Mouse (Mus musculus) left cerebral cortex, adult 18-20 months (tissue): ENCODE results near the gene Slc9a1. TPM values are rescaled to one million over a fixed set of nuclear protein-coding genes. Genes with fewer than 3 reads are reported as not detected.

ENCODE experiments used
- DNase-seq, 2 experiments: peaks; one replicate each; pipeline ENCODE4 v3.0.0; 2021 to 2022; ENCODE audit warnings: low spot score in 2 of 2, mixed read lengths in 1 of 2
- total RNA-seq, 2 experiments: library from RNA; stranded (reverse); gene quantifications; 2 replicates each; pipeline ENCODE4 v1.2.3; 2021

Gene Slc9a1
- total RNA-seq, 2 experiments from 2014 or later, result 46.3 to 47.9 TPM

DNA sequence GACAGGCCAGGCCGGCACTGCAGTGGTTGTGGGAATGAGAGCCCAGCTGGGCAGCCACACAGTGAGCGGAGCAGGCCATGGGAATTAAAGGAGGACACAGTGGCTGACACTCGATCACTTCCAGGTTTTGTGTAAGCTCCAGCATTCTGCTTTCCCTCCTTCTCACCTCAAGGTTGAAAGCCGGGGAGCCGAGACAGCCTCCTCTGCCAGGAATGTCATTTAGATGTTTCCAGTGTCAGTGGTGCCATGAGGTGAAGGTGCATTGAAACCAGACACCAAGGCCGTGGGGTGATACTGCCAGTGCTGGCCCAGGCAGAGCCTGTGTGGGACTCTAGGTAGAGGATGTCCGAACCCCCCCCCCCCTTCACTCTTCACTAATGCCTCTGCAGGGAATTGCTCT lies 30.6 kb downstream of the Slc9a1 start:
- no peak for DNase-seq

DNA sequence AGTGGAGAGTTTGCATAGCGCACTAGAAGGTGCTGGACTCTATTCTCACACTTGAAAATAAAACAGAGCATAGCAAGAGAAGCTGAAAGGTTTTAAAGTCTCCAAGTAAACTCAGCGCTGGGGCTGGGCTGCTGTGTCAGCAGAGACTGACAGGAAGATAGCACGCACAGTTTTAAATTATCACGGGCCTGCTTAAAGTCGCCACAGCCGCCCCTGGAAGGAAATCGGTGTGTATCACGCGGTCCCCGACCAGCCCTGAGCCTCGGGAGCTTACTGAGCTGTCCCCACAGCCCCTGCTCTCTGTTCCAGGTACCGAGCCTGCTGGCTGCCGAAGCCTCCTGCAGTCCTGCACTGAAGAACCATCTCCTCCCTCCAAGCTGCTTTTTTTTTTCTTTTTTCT lies 32.5 kb downstream of the Slc9a1 start:
- DNase-seq, result no peak

DNA sequence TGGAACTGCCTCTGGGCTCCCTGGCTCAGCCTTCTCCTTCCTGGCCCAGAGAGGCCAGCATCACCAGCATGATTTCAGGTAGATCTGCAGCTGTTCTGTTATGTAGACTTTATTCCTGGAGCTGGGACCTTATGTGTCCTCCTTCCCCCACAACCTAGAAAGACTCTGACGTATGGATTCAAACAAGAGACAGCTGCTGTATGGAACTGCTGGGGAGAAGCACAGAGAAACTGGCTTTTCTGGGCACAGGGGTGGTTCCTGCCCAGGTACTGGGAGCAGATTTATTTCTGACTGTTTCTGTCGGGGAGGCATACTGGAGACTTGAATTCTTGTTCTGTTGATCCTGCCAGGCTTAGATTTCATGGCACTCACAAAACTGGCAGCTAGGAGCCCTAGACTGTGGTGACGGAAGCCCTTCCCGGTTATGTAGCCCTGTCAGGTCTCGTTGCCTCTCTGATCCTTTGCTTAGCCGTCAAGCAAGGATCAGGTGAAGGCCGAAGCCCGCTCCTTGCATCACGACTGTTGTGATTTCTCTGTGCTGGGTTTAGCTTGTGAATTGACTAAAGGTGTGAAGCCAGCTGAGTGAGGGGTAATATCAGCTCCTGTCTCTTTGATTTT lies 34.2 kb downstream of the Slc9a1 start:
- DNase-seq, result no peak

DNA sequence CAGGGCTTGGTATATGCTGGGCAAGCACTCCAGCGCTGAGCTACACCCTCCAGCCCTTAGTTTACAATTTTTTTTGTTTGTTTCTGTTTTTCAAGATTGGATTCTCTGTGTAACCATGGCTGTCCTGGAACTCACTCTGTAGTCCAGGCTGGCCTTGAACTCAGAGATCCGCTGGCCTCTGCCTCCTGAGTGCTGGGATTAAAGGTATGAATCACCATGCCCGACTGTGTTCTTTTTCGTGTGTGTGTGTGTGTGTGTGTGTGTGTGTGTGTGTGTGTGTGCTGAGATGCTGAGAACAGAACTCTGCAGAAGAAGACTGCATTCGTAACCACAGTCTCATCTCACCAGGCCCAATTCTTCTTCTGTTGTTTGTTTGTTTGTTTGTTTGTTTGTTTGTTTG lies 34.8 kb downstream of the Slc9a1 start:
- DNase-seq, result no peak

DNA sequence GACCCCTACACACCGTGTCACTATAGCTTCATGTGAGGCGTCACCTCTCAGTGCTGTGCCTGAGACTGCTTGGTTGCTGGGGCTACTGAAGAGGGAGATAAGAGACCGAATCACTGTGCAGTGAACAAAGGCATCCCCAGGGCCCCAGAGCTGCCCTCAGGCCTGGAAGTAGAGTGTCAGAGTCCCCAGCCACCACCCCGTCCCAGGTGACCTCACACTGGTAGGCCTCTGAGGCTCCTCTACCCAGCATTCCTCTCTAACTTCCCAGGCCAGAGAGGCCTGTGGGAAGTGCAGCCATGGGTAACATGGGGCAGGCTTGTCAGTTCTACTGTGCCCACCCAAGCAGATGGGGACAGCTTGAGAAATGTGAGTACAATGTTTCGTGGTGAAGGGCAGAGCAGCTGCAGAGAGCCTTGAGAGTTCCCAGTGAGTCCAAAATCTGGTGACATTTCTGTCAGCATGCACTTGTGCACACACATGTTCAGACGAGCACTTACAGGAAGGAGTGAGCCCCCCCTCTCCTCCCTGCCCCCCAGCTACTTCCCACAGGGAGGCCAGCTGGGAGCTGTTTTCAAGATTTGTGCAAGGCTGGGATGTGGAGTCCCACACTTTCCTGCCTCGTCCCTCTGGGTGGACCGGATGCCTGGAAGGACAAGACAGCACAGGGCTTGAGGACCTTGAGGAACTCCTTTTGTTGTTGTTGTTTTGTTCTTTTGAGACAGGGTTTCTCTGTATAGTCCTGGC lies 37.0 kb downstream of the Slc9a1 start:
- DNase-seq, result no peak

DNA sequence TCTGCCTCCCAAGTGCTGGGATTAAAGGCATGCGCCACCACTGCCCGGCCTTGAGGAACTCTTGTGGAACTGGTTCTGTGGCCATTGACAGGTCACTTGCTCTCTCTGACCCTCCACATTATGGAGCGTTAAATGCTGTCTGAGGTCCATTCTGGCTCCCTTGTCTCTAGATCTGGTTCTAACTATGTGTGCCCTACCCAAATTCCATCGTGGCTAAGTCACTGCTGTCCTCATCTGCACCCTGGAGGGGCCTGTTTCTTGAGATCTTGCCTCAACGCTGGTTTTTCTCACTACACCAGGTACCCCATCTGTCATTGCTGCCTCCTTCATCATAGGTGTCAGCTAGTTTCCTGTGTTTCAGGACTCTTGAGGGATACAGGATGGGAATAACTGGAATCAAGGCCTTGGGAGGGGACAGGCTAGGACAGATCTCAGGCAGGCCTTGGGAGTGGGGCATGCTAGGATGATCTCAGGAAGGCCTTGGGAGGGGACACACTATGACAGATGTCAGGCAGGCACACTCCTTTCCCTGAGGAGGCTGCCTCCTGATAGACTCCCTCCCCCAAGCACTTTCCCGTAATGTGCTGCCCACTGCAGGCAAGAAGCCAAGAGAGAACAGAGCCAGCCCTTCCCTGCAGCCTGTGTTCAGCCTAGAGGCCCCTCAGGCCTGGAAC lies 37.7 kb downstream of the Slc9a1 start:
- no peak for DNase-seq

DNA sequence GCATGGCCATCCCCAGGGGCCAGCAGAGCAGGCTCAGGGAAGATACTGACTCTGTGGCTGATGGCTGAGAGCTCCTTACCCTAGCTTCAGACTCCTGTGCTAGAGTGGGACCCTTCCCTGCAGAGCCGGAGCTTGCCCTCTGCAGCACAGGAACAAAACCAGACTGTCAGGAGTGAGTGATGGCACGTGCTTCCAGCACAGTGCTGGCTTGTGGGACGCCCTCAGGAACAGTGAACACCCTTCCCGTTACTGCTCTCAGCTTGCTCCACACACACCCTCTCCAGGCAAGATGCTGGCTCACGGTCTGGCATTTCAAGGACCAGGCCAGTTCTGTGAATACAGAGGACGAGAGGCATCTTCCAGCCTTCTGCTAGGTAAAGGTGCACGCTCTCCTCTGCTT lies 38.5 kb downstream of the Slc9a1 start:
- no peak for DNase-seq

DNA sequence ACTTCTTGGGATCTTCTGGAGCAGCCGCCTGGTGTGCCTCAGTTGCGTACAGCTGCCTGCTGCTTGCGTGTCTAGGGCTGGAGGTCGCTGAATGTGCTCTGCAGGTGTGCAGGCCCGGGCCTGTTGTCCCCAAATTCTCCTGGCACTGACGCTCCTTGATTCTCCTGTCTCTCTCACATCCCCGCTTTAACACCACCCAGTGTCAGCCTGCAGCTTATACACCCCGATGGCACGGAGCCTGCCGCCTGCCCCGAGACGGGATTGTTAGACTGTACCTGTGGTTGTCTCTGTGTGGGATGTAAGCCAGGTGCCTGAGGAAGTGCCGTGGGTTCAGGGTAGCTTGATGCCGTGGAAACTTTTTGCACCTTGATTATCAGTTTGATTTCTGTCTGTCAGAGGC lies 41.5 kb downstream of the Slc9a1 start:
- DNase-seq, result no peak

DNA sequence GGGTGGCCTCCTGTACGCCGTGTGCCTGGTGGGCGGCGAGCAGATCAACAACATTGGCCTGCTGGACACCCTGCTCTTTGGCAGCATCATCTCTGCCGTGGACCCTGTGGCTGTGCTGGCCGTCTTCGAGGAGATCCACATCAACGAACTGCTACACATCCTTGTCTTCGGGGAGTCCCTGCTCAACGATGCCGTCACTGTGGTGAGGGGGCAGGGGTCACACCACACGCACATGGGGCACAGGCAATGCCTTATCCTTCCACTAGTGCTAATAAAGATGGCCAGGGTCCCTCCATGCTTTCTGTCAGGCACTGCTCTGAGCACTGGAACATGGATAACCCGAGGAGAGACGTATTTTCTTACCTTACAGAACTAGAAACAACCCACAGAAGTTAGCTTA lies 42.6 kb downstream of the Slc9a1 start:
- DNase-seq, result no peak

DNA sequence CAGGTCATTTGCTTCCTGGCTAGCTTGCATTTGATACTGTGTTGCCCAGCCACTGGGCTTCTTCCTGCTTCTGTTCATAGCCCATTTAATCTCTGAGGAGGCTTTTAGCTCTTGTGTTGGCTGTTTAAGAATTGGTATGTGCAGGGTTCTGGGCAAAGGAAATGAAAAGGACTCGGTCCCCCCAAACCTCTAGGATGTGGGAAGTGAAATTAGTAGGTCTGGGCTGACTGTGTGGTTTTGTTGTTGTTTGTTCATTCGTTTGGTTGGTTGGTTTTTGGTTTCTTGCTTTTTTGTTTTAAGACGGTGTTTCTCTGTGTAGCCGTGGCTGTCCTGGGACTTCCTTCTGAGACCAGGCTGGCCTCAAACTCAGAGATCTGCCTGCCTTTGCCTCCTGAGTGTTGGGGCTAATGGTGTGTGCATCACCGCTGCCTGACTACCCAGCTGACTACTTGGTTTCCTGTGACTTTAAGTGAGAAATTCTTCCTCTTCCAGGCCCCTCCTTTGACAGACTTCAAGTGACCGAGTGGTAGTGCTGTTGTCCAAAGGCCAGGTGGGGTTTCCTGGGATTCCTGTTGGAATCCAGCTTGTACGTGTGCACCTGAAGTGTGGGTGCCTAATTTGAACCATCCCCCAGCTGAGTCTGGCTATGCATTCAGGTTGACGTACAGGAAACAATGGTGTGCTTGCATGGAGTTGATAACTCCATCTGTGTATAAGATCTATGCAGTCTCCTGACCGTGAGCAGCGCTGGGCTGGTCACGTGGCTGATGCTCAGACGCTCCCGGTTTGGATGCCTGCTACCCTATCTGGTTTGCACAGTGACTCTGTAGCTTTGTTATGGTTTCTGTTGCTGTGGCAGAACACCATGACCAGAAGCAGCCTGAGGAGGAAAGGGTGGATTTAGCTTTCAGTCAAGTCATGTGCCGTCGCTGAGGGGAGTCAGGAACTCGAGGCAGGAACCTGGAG lies 43.4 kb downstream of the Slc9a1 start:
- DNase-seq, result no peak

DNA sequence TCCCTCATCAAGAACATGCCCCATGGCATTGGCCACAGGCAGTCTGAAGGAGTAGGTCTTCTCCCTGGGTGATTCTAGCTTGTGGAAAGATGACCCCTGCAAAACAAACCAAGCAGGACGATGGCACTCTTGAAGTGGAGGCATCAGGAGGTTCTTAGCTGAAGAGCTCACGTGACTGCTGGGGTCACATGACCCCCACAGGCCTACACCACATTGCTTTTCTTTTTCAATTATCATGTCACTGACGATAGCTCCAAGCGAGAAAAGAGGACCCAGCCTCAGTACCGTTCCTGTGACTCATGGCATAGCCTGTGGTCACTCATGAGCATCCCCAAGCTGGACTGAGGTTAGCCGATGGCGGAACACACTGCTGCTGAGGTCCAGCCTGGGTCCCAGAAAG lies 44.1 kb downstream of the Slc9a1 start:
- no peak for DNase-seq

DNA sequence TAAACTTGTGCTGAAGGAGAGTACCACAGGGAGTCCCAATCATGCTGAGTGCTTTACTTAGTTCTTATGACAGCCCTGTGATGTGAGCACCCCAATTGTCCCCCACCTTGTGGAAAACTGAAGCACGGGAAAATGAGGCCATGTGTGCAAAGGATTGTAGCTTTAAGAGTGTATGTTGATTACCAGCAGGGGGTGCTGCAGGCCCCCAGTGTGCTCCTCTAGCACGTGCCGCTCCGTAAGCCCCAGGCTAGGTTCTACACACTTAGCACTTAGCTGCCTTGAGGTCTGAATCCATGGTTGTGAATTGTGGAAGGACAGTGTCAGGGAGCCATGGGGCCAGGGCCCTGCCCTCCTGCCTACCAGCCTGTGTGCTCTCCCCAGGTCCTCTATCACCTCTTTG lies 45.4 kb downstream of the Slc9a1 start:
- DNase-seq, result no peak

DNA sequence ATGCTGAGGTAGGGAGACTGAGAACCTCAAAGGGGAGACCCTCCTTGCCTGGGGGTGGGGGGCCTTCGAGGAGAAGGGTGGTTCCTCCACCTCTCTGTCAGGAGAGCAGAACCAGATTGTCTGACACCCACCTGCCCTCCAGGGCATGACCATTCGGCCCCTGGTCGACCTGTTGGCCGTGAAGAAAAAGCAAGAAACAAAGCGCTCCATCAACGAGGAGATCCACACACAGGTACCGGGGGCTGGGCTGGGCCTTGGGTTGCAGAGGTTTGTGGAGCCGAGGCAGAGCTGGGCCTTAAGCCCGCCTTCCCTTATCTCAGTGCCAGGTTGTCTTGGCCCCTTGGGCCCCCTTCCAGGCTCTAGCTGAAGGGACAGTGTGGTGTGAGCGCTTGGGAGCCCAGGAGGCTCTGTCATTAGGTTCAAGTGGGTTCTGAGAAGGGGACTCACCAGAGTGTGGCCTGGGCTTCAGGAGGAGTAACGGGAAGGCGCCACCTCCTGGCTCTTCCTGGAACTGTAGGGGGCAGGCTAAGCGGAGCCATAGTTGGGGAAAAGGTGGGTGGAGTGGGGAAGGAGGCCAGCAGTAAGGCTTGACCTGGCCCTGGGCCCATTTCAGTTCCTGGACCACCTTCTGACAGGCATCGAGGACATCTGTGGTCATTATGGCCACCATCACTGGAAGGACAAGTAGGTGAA lies 50.0 kb downstream of the Slc9a1 start:
- DNase-seq, result peak; percentile 48 to 69

DNA sequence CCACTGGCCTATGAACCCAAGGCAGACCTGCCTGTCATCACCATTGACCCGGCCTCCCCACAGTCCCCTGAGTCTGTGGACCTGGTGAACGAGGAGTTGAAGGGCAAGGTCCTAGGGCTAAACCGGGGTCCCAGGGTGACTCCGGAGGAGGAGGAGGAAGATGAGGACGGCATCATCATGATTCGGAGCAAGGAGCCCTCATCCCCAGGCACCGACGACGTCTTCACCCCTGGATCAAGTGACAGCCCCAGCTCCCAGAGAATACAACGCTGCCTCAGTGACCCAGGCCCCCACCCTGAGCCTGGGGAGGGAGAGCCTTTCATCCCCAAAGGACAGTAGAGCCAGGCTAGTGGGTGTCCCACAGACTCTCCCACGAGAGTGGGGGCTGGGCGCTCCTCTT lies 52.5 kb downstream of the Slc9a1 start:
- no peak for DNase-seq

DNA sequence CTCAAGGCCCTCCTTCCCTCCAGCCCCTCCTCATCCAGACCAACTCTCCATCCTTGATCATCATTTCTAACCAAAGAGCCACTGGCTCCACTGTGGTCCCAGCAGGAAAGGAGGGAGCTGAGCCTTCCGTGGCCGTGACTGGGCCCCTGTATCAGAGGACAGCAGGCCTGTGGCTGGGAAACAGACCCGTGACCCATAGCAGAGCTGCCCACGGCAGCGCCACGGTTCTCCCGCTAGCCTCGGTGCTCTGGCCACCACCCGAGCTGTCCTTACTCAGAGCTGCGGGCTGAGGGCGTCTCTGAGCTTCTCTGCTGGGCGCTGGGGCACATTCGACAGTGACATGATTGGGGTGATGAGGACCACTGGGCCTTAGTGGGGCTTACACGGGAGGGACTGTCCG lies 53.1 kb downstream of the Slc9a1 start:
- no peak for DNase-seq

DNA sequence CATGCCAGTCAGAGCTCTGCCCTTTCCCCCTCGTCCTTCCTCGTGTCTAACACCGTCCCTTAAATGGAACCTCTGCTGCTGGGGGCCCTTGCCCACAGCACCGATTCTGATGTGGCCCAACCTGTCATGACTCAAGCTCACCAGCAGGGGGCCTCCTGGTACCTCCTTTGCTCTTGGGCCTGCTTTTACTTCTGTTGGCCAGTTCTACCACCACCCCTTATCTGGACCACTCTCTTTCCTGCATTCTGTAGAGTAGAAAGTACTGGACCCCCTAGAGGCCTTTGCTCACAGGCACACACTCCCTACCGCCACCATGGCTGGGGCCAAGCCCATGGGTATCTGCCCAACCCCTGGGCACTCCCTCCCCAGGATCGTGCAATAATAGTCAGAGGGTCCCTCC lies 53.6 kb downstream of the Slc9a1 start:
- DNase-seq, result peak; percentile 61 to 62

DNA sequence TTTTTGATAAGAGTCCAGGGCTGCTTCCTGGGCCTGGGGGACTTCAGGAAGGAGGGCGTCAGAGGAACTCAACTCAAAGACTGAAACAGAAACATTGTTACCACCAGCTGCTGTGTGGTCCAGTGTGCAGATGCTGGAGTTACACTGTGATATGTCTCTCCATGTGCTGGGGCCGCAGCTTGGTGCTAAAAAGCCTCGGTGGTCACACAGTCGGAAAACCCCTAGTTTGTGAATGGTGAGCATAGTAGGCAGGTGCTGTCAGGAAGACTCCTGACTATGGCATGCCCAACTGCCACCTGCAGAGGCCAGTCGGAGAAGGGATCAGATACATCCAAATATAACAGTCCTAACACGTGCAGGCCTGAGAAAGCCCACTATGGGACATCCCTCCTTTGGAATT lies 54.2 kb downstream of the Slc9a1 start:
- no peak for DNase-seq

DNA sequence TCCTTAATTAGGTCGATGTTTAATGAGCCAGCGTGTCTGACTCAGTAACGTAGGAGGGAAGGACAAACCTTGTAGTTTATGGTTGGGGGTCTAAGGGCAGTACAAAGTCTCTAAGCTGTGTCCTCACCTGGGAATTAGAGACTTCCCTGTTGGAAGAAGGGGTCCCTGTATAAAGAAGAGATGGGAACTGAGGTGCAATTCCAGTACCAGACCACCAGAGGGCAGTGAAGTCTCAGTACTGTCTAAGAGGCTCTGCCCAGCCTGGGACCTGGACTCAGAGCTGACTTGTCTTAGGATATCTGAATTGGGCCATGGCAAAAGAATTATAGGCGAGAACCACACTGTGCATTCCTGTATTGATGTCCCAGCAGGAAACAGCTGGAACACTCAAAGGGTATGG lies 54.6 kb downstream of the Slc9a1 start:
- DNase-seq, result peak; percentile 51 to 66

DNA sequence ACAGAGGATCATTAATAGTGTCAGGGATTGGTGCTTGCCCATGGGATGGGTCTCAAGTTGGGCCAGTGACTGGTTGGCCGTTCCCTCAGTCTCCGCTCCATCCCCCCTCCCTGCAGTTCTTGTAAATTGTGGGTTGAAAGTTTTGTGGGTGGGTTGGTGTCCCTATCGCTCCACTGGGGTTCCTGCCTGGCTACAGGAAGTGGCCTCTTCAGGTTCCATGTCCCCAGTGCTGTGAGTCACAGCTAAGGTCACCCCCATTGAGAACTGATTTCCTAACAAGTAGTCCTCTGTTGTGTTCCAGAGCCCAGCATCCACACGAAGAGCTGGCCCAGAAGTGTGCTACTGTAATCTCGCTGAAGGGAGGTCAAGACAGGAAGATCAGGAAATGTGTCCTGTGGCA lies 56.6 kb downstream of the Slc9a1 start:
- DNase-seq, result no peak

DNA sequence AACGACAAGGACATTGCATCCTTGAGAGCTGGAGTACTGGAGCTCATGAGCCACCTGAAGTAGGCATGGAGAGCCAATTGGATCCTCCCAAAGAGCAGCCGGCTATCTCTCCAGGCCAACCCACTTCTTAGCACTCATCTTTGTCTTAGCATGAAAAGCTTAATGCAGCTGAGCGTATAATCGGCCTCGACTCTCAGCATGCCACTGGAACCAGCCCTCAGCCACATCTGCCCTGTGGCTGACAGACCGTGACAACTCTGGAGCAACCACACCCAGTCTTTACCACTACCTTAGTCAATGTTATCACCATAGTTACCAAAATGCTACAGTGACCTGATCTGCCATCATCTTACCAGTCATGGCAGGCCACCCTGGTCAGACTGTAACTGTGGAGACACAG lies 62.0 kb downstream of the Slc9a1 start:
- DNase-seq, result no peak
